Mouse (Mus musculus) intestine, embryonic 14.5 days (tissue): Measurements from ENCODE around the gene Upp1. TPM values are rescaled to one million over a fixed set of nuclear protein-coding genes. Genes with fewer than 3 reads are reported as not detected.
"Not testable (repeated sequence)": the region's sequence is repeated elsewhere in the genome, so short reads cannot be mapped to it uniquely, and the experiment has no call there.

Experiments used
- ATAC-seq: fragments of 200-750 bp; cut with Nextera tagmentation; replicated peaks from 2 replicates; pipeline ENCODE4 v1.8.0; 2017; ENCODE audit warnings: low read depth, moderate number of reproducible peaks, moderate TSS enrichment, moderate library complexity; ENCODE audit not compliant: low FRiP score, low TSS enrichment
- DNase-seq: peaks from one replicate; pipeline ENCODE4 v3.0.0-alpha.2; 2018; ENCODE audit warnings: low spot score
- H3K27ac ChIP-seq: fragments of 300-500 bp; sonication (generic); 2 replicates; pipeline ENCODE4 v1.5.1; 2014; ENCODE audit warnings: low read depth, mild to moderate bottlenecking, control low read depth
- H3K27me3 ChIP-seq: fragments of 300-500 bp; sonication (generic); replicated peaks from 2 replicates; pipeline ENCODE4 v1.6.1; 2014; ENCODE audit warnings: low read length, control low read depth; ENCODE audit not compliant: control insufficient read depth, insufficient read depth
- H3K36me3 ChIP-seq: fragments of 300-500 bp; sonication (generic); 2 replicates; pipeline ENCODE4 v1.6.1; 2014; ENCODE audit warnings: low read length, control low read depth; ENCODE audit not compliant: control insufficient read depth, insufficient read depth
- H3K4me1 ChIP-seq: fragments of 300-500 bp; sonication (generic); replicated peaks from 2 replicates; pipeline ENCODE4 v1.6.1; 2014; ENCODE audit warnings: low read length, control low read depth, mixed read lengths; ENCODE audit not compliant: control insufficient read depth, insufficient read depth
- H3K4me2 ChIP-seq: fragments of 300-500 bp; sonication (generic); 2 replicates; pipeline ENCODE4 v1.6.1; 2014; ENCODE audit warnings: low read length
- H3K4me3 ChIP-seq: fragments of 300-500 bp; sonication (generic); 2 replicates; pipeline ENCODE4 v1.5.1; 2014; ENCODE audit warnings: low read depth, low read length, control low read depth, mixed read lengths
- H3K9ac ChIP-seq: fragments of 300-500 bp; sonication (generic); 2 replicates; pipeline ENCODE4 v1.6.1; 2014; ENCODE audit warnings: mild to moderate bottlenecking, low read length
- H3K9me3 ChIP-seq: fragments of 300-500 bp; sonication (generic); 2 replicates; pipeline ENCODE4 v1.6.1; 2016; ENCODE audit warnings: low read length, control low read depth; ENCODE audit not compliant: control insufficient read depth
- WGBS: fragments of 180-500 bp; shearing (Covaris S2); extraction: QIAGEN DNeasy Blood & Tissue Kit; methylation state at CpG from one replicate; pipeline ENCODE4 v1.1.7; 2014; 5-methylcytosine and 5-hydroxymethylcytosine counted together
- polyA plus RNA-seq: library from polyadenylated mRNA; unstranded; fragments of >200 nt; fragmentation: Nextera tagmentation; extraction: Ambion mirVana; gene quantifications from 2 replicates; pipeline ENCODE4 v1.2.1, GENCODE M21; 2014

The Upp1 gene
- polyA plus RNA-seq, 1 experiment from 2014 or later, result 6.7 TPM

- H3K36me3 ChIP-seq, result no peaks in the 10 kb centered on the region
- no peak overlapping the region for H3K9ac ChIP-seq
- DNase-seq (no peak), ATAC-seq (no peak)
- no peaks in the 10 kb centered on the region for H3K9me3 ChIP-seq
- H3K4me2 ChIP-seq, result no peak overlapping the region
- H3K27ac ChIP-seq, result no peak overlapping the region
- H3K4me3 ChIP-seq, result no peak overlapping the region
- H3K27me3 ChIP-seq, result no peaks in the 10 kb centered on the region
- 83% methylated on average over 2 of the region's 2 CpGs for WGBS
- H3K4me1 ChIP-seq, result no peaks in the 10 kb centered on the region
These were observed 27.2 kb downstream of the Upp1 start for GRCm38 (mm10) chr11:9145113-9145512.

GRCm38 (mm10) chr11:9146115-9146514, 28.2 kb downstream of the Upp1 start:
- Histone ChIP-seq H3K27ac (no peak overlapping the region), H3K9me3 (no peaks in the 10 kb centered on the region), H3K27me3 (no peaks in the 10 kb centered on the region), H3K4me1 (no peaks in the 10 kb centered on the region), H3K36me3 (no peaks in the 10 kb centered on the region), H3K9ac (no peak overlapping the region), H3K4me3 (no peak overlapping the region), H3K4me2 (no peak overlapping the region)
- DNase-seq, result no peak
- WGBS, result 91% methylated on average over 4 of the region's 4 CpGs
- ATAC-seq, result no peak

GRCm38 (mm10) chr11:9146683-9147082, 28.8 kb downstream of the Upp1 start:
- H3K4me1 ChIP-seq, result no peaks in the 10 kb centered on the region
- no peaks in the 10 kb centered on the region for H3K27me3 ChIP-seq
- no peak overlapping the region for H3K27ac ChIP-seq
- ATAC-seq (no peak), DNase-seq (no peak)
- H3K4me2 ChIP-seq, result no peak overlapping the region
- H3K4me3 ChIP-seq, result no peak overlapping the region
- 93% methylated on average over 1 of the region's 1 CpGs for WGBS
- H3K36me3 ChIP-seq, result no peaks in the 10 kb centered on the region
- H3K9me3 ChIP-seq, result no peaks in the 10 kb centered on the region
- no peak overlapping the region for H3K9ac ChIP-seq

- DNase-seq (no peak), ATAC-seq (no peak)
- no peaks in the 10 kb centered on the region for H3K9me3 ChIP-seq
- H3K4me2 ChIP-seq, result no peak overlapping the region
- WGBS, result 83% methylated on average over 2 of the region's 2 CpGs
- H3K27me3 ChIP-seq, result no peaks in the 10 kb centered on the region
- H3K27ac ChIP-seq, result no peak overlapping the region
- no peak overlapping the region for H3K9ac ChIP-seq
- H3K4me3 ChIP-seq, result no peak overlapping the region
- H3K36me3 ChIP-seq, result no peaks in the 10 kb centered on the region
- no peaks in the 10 kb centered on the region for H3K4me1 ChIP-seq
These were observed 30.3 kb downstream of the Upp1 start for GRCm38 (mm10) chr11:9148206-9148605.

GRCm38 (mm10) chr11:9150403-9150802, 32.5 kb downstream of the Upp1 start:
- not testable (repeated sequence) for H3K4me2 ChIP-seq, H3K4me3 ChIP-seq, H3K4me1 ChIP-seq, H3K36me3 ChIP-seq, ATAC-seq, DNase-seq, H3K27ac ChIP-seq, H3K9ac ChIP-seq, H3K9me3 ChIP-seq, H3K27me3 ChIP-seq
- WGBS, result 79% methylated on average over 25 of the region's 25 CpGs

- no peaks in the 10 kb centered on the region for H3K36me3 ChIP-seq
- no peak overlapping the region for H3K27ac ChIP-seq
- DNase-seq (no peak), ATAC-seq (no peak)
- no peak overlapping the region for H3K4me3 ChIP-seq
- H3K4me2 ChIP-seq, result no peak overlapping the region
- no peaks in the 10 kb centered on the region for H3K4me1 ChIP-seq
- H3K9ac ChIP-seq, result no peak overlapping the region
- no peaks in the 10 kb centered on the region for H3K9me3 ChIP-seq
- no peaks in the 10 kb centered on the region for H3K27me3 ChIP-seq
- WGBS, result 33% methylated on average over 3 of the region's 3 CpGs
These were observed 42.0 kb downstream of the Upp1 start for GRCm38 (mm10) chr11:9159953-9160352.

- Histone ChIP-seq H3K4me2 (no peak overlapping the region), H3K4me1 (no peaks in the 10 kb centered on the region), H3K9ac (no peak overlapping the region), H3K27me3 (no peaks in the 10 kb centered on the region), H3K36me3 (no peaks in the 10 kb centered on the region), H3K27ac (no peak overlapping the region), H3K4me3 (no peak overlapping the region), H3K9me3 (no peaks in the 10 kb centered on the region)
- WGBS, result 77% methylated on average over 2 of the region's 2 CpGs
- DNase-seq (no peak), ATAC-seq (no peak)
These were observed 49.4 kb downstream of the Upp1 start for GRCm38 (mm10) chr11:9167331-9167730.

- H3K4me3 ChIP-seq, result no peak overlapping the region
- no peak overlapping the region for H3K9ac ChIP-seq
- H3K36me3 ChIP-seq, result no peaks in the 10 kb centered on the region
- 78% methylated on average over 1 of the region's 1 CpGs for WGBS
- ATAC-seq (no peak), DNase-seq (no peak)
- no peaks in the 10 kb centered on the region for H3K27me3 ChIP-seq
- no peaks in the 10 kb centered on the region for H3K9me3 ChIP-seq
- no peak overlapping the region for H3K4me2 ChIP-seq
- no peaks in the 10 kb centered on the region for H3K4me1 ChIP-seq
- no peak overlapping the region for H3K27ac ChIP-seq
These were observed 63.6 kb downstream of the Upp1 start for GRCm38 (mm10) chr11:9181477-9181876.
